Mouse (Mus musculus): ENCODE data around the gene Gm48551. TPM values are rescaled to one million over a fixed set of nuclear protein-coding genes. Genes with fewer than 3 reads are reported as not detected.

Gm48551 gene
- total RNA-seq, 2 experiments from 2014 or later, result 3.7 to 4.4 TPM

DNA sequence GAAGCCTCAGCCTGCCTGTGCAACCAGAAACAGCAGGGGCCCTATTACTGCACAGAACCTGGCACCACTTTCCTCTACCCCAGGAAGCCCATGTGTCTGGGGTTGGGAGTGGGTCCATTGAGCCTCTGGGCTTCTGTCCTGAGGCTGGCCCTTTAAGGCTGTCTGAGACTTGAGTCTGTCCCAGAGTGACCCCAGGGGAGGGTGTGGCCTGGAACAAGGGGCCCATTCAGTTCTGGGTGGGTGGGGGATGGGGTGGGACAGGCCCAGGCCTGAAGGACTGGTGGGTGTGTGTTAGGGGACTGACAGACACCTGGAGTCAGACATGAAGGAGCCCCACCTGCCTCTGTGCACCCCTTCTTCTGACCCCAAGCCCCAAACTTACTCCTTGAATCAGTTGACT, 30.4 kb downstream of the Gm48551 start:
- DNase-seq, result no peak
- intact Hi-C loops (cut with DNase I), result no loop called here

DNA sequence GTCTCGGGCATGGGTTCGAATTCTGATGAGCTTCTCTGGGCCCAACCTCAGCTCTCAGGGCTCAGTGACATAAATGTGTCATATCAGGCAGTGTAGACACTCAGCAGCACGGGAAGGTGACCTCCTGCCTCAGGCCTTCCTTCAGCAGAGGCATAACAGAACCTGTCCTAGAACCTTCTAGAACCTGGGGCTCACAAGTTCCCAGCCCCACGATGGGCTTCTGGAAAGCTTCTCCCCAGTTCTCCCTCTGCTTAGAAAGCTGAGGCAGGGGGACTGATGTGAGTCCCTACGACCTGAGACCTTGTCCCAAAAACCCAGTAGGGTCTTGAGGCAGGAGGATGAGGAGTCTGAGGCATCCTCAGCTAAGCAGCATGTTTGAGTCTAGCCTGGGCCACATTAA, 30.9 kb downstream of the Gm48551 start:
- DNase-seq, result no peak
- intact Hi-C loops (cut with DNase I), result no loop called here

DNA sequence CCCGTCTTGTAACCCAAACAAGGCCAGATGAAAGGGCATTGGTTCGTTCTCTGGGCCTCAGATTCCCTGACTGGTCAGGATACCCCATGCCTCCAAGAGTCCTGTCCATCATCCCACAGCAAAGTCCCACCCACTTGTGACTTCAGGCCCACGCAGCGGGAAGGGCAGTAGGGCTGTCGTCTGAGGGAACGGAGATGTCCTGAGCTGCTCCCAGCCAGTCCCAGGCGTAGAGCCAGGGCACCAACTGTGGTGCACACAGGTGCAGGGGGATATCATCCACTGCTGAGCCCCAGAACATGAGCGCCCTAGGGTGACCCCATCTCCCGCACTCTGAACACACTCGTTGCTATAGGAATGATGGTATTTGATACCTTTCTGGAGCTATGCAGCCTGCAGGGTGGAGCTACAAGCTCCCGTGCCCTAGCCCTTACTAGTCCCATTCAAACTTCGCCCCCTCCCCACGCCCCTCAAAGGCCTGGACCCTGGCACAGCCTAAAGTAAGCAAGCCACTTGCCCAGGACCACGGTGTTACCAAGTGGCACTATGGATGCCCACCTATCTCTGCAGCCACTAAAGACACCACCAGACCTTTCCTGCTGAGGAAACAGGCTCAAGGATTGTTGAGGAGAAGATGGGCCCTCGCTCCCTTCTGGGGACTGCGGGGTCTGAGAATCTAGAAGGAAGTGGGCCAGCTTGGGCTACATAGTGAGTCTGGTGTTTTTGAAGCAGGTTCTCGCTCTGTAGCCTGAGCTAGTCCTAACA, 31.5 kb downstream of the Gm48551 start:
- peak; percentile 1 for DNase-seq
- intact Hi-C loops (cut with DNase I), result no loop called here

DNA sequence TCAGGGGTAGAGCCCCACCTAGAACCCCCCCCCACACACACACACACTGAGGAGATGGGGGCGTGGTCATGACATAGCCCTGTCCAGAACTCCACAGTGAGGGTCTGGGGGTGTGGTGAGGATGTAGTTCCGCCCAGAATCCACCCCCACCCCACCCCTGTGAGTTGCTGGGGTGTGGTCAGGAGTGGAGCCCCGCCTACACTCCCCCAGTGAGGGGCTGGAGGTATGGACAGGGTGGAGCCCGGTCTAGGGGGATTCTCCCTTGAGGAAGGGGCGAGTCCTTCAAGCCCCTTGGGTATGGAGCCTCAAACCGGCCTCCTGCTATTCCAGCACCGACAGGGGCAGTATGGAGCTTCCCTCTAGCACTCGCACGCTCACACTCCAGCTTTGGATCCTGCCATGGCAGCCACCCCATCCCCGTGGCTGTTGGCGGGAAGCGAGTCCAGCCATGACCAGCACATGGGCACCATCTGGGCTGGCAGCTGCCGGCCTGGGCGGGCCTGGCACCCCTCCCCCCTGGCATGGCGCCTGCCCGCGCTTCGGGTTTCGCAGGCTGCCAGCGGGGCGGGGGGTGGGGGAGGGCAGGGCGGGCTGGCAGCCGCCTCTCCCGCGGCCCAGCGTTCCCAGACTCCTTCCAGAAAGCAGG, 32.4 kb downstream of the Gm48551 start:
- intact Hi-C loops (cut with DNase I), result no loop called here
- DNase-seq, result peak; percentile 96

DNA sequence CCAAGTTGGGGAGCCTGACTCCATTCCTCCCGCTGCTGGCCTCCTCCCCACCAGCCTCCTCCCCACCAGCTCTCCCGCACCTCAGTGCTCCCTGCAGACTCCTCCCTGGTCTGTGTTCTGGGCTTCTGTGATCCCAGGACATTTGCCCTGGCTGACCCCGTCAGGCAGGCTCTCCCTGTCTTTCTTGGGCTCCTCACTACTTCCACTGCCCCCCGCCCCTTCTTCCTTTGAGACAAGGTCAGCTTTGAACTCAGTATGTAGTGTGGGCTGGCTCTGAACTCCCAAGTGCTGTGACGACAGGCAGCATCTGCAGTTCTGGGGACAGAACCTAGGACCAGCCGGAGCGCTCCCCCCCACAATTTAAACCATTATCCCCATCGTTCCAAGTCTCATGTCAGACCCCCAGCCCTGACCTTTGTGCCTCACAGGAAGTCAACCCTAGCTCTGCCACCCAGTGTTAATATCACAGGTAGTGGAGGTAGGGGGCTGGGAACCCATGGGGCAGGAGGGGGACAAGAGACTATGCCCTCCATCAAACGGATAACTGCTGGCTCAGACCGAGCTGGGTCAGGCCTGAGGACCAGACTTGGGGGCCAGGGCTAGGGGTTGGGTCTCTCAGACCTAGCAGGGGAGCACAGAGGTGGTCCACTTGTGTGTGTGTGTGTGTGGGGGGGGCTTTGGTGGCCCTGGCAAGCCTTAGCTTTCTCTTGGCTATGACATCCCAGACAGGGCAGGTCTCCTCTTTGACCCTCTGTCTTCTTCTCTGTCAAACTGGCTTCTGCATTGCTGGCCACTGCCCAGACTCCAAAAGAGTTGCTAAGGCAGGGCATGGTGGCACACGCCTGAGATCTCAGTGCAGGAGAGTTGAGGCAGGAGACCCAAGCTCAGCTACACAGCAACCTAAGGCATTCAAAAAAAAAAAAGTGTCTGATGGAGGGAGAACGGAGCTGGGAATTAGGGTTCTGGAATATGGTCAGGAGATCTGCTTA, 33.3 kb downstream of the Gm48551 start:
- DNase-seq, result peak; percentile 21
- intact Hi-C loops (cut with DNase I), result no loop called here

DNA sequence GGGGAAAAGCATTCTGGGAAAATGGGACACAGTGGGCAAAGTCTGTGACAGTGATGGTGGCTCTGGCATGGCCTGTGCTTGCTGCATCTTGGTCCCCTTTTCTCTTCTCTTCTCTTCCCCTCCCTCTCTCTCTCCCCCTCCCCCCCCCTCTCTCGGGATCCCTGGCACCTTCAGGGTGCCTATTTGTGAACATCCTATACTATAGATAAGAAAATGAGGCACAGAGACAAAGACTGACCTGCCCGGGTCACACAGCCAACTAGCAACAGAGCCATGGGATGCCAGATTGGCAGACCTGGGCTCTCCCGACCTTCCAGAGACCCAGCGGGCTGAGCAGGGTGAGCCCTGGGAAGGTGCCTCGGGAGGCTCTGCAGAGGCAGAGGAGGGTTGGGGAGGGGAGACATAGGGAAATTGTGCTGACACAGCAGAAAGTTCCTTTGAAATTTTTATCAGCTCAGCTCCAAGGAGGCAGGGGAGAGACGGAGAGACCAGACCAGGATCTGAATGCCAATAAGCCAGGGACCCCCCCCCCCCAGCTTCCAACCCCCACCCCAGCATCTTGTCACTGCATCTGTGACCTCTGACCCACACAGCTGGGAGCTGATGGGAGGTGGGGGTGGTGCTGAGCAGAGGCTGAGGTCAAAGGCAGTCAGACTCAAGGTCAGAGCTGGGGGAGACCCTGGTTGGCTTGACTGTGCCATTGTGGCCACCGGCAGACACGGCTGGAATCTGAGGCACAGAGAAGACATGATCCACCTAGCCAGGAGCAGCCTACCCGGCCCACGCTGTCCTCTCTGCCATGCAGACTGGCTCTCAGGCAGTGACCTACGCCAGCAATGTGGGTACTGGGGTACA, 34.2 kb downstream of the Gm48551 start:
- intact Hi-C loops (cut with DNase I), result no loop called here
- DNase-seq, result peak; percentile 0

DNA sequence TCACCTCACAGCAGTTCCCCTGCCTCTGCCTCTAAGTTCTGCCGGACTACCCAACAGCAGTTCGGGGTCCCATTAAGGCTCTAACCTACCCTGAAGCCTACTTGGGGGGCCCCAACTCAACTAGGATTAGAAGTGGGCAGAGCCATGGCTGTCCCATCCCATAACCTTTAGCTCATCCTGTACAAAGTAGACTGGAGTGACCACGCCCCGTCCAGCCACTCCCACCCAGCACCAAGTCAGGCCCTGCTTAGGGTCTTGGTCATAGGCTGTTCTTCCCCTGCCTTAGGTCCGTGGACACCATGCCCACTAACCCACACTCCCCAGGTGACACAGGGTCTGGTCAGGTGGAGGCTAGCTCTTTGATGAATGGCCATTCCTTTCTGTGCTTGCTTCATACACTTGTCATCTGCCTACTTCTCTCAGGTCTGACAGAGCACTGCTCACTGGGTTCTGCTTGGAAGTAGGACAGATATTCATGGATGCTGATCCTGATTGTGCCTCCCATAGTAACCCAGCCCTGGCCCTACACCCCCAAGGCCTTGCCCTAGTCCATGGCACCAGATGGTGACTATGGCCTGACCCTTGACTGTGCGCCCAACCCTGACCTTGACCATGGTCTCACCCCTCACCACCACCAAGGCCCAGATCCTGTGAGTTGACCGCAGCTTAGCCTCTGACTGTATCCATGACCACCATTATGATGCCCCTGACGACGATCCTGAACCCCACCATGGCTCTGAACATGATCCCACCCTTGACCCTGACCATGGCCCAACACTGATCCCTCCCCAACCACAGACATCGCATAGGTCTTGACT, 35.1 kb downstream of the Gm48551 start:
- peak; percentile 1 for DNase-seq
- intact Hi-C loops (cut with DNase I), result no loop called here

DNA sequence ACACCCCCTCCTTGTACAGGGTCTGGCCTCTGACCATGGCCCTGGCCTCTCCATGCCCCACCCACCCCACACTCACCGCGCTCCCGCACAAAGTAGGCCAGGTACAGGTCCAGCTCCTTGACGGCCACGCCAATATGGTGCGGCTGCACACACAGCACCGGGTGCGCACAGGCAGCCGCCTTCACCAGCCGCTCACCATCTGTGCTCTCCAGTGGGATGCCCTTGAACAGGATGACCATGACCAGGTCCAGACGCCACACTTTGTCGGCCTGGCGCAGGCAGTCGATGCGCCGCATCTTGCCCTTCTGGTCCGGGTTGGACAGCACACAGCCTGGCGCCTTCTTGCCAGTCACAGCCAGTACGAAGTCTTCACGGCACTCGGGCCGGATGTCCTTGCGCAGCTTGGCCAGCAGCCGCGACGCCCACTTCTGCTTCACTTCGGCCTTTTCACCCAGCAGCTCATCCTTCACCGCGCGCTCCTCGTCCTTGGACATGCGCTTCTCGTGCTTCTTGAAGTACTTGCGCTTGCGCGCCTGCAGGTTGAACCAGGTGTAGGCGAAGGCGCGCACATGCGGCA, 36.0 kb downstream of the Gm48551 start:
- intact Hi-C loops (cut with DNase I), result no loop called here
- DNase-seq, result peak; percentile 75

DNA sequence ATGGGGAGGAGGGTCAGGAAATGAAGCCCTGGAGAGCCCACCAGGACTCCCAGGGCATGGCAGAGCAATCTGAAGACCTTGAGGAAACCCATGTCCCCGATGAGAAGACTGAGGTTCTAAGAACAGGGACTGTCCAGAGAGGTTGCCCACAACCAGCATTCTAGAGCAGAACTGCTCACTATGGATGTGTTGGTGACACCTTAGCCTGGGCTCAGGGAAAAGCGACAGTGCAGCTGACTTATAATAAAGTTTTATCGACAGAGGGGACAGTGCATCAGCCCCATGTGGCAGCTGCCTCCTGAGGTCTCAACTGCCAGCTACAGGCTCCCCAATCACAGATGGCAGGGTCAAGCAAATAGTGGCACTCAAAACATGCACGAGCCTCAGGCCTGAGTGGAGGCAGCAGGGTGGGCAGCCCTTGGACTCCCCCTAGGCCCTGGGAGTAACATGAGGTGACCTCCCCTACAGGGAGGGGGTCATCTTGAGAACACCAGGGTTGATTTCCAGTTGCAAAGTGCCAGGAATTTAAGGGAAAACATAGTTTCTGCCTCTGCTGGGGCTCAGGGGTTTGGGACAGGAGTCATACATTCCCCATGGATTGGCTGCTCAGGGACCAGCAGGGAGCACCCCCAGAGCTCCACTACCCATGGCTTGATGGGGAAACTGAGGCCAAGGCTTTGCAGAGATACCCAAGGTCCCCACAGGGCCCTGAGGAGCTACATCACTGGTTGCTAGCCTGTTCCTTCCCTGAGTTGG, 37.0 kb downstream of the Gm48551 start:
- peak; percentile 3 for DNase-seq

DNA sequence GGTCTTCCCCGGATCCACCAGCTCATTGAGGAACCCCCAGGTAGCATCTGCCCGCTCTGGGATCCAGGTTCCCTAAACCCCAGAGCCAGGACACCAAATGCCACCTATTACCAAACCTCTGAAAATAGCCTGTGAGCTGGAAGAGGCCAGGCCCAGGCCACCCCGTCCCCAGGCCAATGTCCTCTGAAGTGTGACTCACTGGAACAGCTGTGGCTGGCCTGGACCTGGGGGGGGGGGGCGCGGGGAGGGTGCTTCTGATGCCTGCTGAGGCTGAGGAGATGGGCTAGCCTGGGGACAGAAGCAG, 37.5 kb downstream of the Gm48551 start:
- intact Hi-C loops (cut with DNase I), result no loop called here
- DNase-seq, result peak; percentile 1

More for the DNA sequence above, 37.0 kb downstream of the Gm48551 start:
- intact Hi-C loops (cut with DNase I), result no loop called here

DNA sequence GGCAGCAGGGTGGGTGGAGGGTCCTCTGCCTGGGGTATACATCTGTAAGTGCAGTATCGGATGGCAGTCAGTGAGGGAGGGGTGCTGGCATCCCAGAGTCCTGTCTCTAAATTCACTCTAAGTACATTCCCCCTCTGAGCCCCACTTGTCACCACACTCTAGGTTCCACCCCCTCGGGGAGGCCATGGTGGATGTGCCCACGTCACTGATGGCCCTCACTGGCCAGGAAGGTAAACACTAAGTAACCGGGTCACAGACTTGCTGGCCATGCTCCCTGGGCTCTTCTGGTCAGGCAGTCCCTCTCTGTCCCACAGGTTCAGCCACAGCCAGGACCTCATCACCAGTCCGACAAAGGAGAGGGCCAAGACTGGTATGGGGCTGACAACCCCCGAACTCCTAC, 37.9 kb downstream of the Gm48551 start:
- peak; percentile 3 for DNase-seq

DNA sequence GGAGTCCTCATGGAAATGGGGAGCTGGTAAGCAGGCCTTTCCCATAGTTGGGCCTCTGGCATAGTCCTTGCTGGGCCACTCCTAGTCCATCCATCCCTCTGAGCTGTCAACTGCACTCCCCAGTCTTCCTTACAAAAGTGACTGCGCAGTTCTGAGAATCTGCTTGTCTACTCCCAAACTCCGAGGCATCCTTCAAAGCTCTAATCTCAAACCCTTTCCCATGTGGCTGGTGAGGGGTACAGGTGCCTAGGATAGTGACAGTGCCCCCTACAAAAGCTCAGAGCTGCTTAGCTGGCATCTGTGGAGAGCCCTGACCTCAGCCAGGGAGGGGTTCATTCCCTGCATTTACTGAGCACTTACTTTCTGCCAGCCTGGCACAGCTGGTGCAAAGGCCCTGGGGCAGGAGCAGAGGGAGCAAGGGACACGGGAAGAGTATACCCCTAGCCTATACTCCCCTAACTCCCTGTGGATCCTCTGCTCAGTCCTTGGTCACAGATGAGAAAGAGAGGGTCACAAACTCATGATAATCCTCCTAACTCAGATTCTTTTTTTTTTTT, 38.5 kb downstream of the Gm48551 start:
- peak; percentile 4 for DNase-seq
- intact Hi-C loops (cut with DNase I), result no loop called here

More for the DNA sequence above, 37.9 kb downstream of the Gm48551 start:
- intact Hi-C loops (cut with DNase I), result no loop called here

DNA sequence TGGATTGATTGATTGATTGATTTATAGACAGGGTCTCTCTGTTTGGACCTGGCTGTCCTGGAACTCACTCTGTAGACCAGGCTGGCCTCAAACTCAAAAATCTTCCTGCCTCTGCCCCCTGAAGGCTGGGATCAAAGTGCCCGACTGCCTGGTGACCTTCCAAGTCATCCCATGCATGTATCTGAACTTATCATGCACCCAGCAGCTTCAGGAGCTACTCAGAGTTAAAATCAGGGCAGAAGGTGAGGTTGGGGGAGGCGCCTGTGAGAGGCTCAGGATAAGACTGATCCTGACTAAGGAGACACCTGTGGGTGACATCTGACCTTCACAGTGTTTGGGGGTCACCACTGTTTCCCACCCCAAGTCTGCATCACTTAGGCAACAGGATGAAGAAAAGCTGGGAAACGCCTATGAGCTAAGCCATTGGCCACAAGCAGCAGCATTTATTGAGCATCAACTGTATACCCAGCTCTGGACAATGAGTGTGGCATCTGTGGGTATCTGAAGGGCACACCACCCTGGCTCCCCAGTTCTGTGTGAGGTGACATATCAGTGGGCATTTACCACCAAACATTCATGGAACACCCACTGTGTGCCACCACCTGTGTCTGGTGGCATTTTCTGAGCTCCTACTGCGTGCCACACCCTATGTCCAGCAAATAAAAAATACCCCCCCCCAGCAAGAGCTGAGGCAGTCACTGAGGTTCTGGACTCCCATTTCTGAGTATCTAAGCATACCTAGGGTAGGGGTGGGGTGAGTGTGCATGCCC, 39.4 kb downstream of the Gm48551 start:
- peak; percentile 3 for DNase-seq
- intact Hi-C loops (cut with DNase I), result no loop called here

DNA sequence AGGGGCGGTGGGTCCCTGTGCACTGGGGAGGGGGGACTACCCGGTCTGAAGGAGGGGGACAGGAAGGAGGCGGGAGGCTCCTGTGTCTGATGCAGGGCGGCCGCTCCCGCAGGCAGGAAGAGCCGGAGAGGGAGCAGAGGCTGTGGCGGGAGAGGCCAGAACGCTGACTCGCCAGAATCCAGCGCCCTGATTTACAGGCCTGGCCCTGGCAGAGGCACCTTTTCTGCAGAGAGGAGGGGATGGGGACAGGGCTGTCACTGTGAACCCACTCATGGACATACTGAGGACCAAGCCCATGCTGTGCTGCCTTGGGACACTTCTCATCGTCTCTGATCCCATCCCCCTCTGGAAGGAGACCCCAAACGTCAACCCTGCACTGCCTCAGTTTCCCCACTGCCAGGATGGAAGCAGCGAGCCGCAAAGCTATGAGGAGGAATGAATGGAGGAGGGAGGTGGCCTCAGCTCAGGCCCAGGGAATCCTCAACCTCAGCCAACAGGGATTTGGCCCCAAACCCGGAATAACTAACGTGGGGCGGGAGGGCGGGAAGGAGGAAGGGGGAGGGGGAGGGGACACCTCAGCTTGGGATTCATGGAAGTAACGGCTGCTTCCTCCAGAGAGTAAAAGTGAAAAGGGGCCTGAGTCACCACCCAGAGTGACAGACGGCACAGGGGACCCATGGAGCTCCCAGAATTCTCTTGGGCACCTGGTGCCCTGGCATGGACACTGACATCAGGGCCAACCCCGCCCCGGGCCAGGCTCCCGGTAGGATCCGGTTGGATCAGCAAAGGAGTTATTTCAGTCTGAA, 40.2 kb downstream of the Gm48551 start:
- intact Hi-C loops (cut with DNase I), result no loop called here
- DNase-seq, result peak; percentile 70

DNA sequence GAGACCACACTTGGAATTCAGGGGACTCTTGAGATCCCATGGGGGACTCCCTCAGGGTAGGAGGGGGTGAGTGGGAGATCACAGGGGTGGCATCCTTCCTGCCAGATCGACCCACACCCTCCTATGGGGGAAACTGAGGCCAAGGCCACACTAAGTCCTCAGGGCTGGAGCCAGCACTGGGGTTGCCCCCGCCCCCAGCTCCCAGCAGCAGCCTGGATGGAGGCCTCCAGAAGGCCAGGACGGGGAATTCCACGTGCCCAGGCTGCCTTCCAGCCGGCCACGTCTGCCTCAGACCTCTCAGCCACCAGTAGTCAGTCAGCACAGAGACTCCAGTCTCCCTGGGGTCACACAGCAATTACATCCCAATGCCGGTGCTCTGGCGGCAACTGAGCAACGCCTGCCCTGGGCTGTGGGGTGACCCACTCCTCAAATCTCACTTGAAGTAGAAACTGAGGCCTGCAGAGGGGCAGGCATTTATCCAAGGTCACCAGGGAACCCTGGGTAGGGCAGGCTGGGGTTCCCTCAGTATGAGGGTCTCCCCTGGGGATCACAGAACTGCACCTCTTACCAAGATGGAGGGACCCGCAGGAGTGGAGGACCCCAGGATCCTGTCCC, 41.1 kb downstream of the Gm48551 start:
- peak; percentile 58 for DNase-seq

DNA sequence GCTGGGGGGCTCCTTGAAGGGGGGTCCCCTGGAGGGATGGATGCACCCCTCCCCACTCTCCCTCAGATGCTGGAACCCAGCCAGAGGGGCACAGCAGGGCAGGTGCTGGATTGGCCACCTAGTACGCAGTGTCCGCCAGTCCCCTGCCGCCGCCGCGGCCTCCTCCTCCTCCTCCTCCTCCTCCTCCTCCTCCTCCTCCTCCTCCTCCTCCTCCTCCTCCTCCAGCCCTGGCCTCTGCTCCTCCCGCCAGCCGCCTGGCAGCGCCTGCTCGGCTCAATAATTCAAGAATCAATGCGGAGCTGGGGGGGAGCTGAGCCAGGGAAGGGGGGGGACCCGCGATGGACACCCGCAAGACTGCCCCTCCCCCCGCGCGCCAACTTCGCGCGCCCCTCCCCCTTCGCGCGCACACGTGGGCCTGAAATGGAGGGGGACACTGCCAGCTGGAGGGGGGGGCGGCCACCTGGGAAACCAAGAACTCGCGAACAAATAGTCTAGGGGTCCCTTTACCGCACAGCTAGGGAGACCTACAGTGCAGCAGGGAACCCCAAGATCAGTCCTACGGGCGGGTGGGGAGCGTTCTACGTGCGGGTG, 41.9 kb downstream of the Gm48551 start:
- intact Hi-C loops (cut with DNase I), result no loop called here

More for the DNA sequence above, 41.1 kb downstream of the Gm48551 start:
- intact Hi-C loops (cut with DNase I), result no loop called here

More for the DNA sequence above, 41.9 kb downstream of the Gm48551 start:
- peak; percentile 61 for DNase-seq

Data from left cerebral cortex, postnatal 4 days (tissue).